8 mouse cellular contexts compared by ENCODE assay signal in genomic region chr2:104444776-104445175, GRCm38 (mm10). TPM values are rescaled to one million over a fixed set of nuclear protein-coding genes. Genes with fewer than 3 reads are reported as not detected.
DNase-seq lines count a peak whose midpoint lies in the region; ATAC-seq and TF ChIP-seq lines count a peak whose summit lies in the region.

No protein-coding gene starts in this region.

- no peak overlapping the region for H3K4me2 ChIP-seq in forebrain, embryonic 14.5 days (ENCODE audit: low read length)

- H3K27me3 ChIP-seq in G1E (ENCODE audit: insufficient read depth, low read length): no peaks in the 10 kb centered on the region
- no peaks in the 10 kb centered on the region for H3K27me3 ChIP-seq in forebrain, embryonic 14.5 days (replicated peaks; ENCODE audit: control insufficient read depth, insufficient read depth, low read length)

- no peak overlapping the region for H3K27ac ChIP-seq in forebrain, embryonic 14.5 days (ENCODE audit: low read depth, low read length)

- peaks cover 53% of the 10 kb centered on the region for H3K36me3 ChIP-seq in G1E (replicated peaks)
- peaks cover 4% of the 10 kb centered on the region; the same call in 1 of the 2 replicates for H3K36me3 ChIP-seq in forebrain, embryonic 14.5 days (ENCODE audit: control insufficient read depth, insufficient read depth, low read length)

- intact Hi-C loops in heart, postnatal 10 days (cut with DNase I): loop anchor here (1.0 to 10.0 kb wide), 2 partner anchors 141 to 220 kb away; no protein-coding TSS in a partner anchor

- peaks cover 2% of the 10 kb centered on the region; the same call in 1 of the 2 replicates for H3K4me1 ChIP-seq in G1E (ENCODE audit: insufficient read depth, low read depth, low read length)
- no peaks in the 10 kb centered on the region for H3K4me1 ChIP-seq in forebrain, embryonic 14.5 days (ENCODE audit: control insufficient read depth, insufficient read depth, low read length)
- H3K4me1 ChIP-seq in lung, adult 2 months (ENCODE audit: control insufficient read depth, insufficient read depth, low read length): peaks cover 9% of the 10 kb centered on the region

- DNase-seq in G1E (ENCODE audit: low spot score): peak; percentile 14
- peak; percentile 49 for DNase-seq in c-Kit-positive CD71-positive TER-119-negative erythroid progenitor cells, embryonic 14.5 days (ENCODE audit: low read depth)
- DNase-seq in forebrain, embryonic 14.5 days (ENCODE audit: low spot score): peak; percentile 81
- peak; percentile 81 to 83 for DNase-seq in heart, postnatal 10 days
- peak; percentile 44 for DNase-seq in large intestine, adult 2 months (ENCODE audit: low read depth, low spot score)
- DNase-seq in lung, adult 2 months: peak; percentile 44
- peak; percentile 37 for DNase-seq in ovary, postnatal 14 days (ENCODE audit: low spot score)
- peak; percentile 58 to 60 for DNase-seq in thymus, postnatal 36 days

- no peak for TF ChIP-seq POLR2A in lung, adult 2 months (IDR thresholded peaks at IDR 0.05; ENCODE audit: borderline replicate concordance, extremely low read depth, low read depth, low read length)

- H3K9me3 ChIP-seq in G1E (replicated peaks): no peaks in the 10 kb centered on the region
- no peaks in the 10 kb centered on the region for H3K9me3 ChIP-seq in forebrain, embryonic 14.5 days (replicated peaks; ENCODE audit: control insufficient read depth, low read length)

- peak; percentile 18; the same call in 1 of the 2 replicates for TF ChIP-seq CTCF in G1E (IDR thresholded peaks at IDR 0.05; ENCODE audit: low read depth, low read length)
- peak; percentile 56 for TF ChIP-seq CTCF in lung, adult 2 months (IDR thresholded peaks at IDR 0.05; ENCODE audit: insufficient read depth, low read length)

- peak; percentile 49 for ATAC-seq in G1E (ENCODE audit: extremely low read depth, insufficient number of reproducible peaks, low FRiP score, poor library complexity, severe bottlenecking)
- ATAC-seq in forebrain, embryonic 14.5 days: peak; percentile 84

- no peak overlapping the region for H3K9ac ChIP-seq in forebrain, embryonic 14.5 days (ENCODE audit: low read length)

- H3K4me3 ChIP-seq in G1E (ENCODE audit: low read depth, low read length): no peak overlapping the region
- no peak overlapping the region for H3K4me3 ChIP-seq in forebrain, embryonic 14.5 days (ENCODE audit: low read depth, low read length)
- H3K4me3 ChIP-seq in lung, adult 2 months (replicated peaks; ENCODE audit: extremely low read depth, low read depth, low read length): no peak overlapping the region

- WGBS in forebrain, embryonic 14.5 days: 41% methylated on average over 2 of the region's 2 CpGs
- WGBS in large intestine, adult 2 months: 6% methylated on average over 2 of the region's 2 CpGs
- 18% methylated on average over 2 of the region's 2 CpGs for WGBS in lung, adult 2 months

RNA-seq across cellular contexts. Expression of gene D430041D05Rik, which starts 34.0 kb away (rescaled TPM):
- total RNA-seq in G1E (2014; fragmentation: Nextera tagmentation) (not detected in 2 replicates), G1E (2017) (0.12 and 0.22 TPM in 2 replicates)
- polyA plus RNA-seq in G1E (2012): 0.01 and 0.03 TPM in 2 replicates
- 7.9 and 11.6 TPM in 2 replicates for polyA plus RNA-seq in forebrain, embryonic 14.5 days (2014; fragmentation: Nextera tagmentation; extraction: Ambion mirVana)
- total RNA-seq in heart, postnatal 10 days (2021): under 1 TPM; 0.12 to 0.24 TPM
- polyA plus RNA-seq in large intestine, adult 2 months (2012; rRNA removed): not detected in 2 replicates
- 1.1 and 1.5 TPM in 2 replicates for polyA plus RNA-seq in lung, adult 2 months (2012; rRNA removed)

RNA-seq across cellular contexts. Expression of gene Hipk3, which starts 49.5 kb away (rescaled TPM):
- total RNA-seq in G1E (2014; fragmentation: Nextera tagmentation): 69.2 and 82.4 TPM in 2 replicates
- total RNA-seq in G1E (2017): 43.3 and 49.7 TPM in 2 replicates
- polyA plus RNA-seq in G1E (2012): 12.2 and 12.8 TPM in 2 replicates
- polyA plus RNA-seq in forebrain, embryonic 14.5 days (2014; fragmentation: Nextera tagmentation; extraction: Ambion mirVana): 6.5 and 7.7 TPM in 2 replicates
- total RNA-seq in heart, postnatal 10 days (2021): 100 to 1,000 TPM; 194 to 211 TPM
- 10.1 and 17.4 TPM in 2 replicates for polyA plus RNA-seq in large intestine, adult 2 months (2012; rRNA removed)
- polyA plus RNA-seq in lung, adult 2 months (2012; rRNA removed): 39.3 and 46.2 TPM in 2 replicates

Comparison
In these comparisons a context has a peak if more than half of its experiments do, and no peak if none do; other contexts are left out.
1. DNase-seq: peak in every context shown above with its lines; median percentile 82 in heart, postnatal 10 days; 81 in forebrain, embryonic 14.5 days; 59 in thymus, postnatal 36 days; 49 in c-Kit-positive CD71-positive TER-119-negative erythroid progenitor cells, embryonic 14.5 days; 44 in large intestine, adult 2 months; 44 in lung, adult 2 months; 37 in ovary, postnatal 14 days; 14 in G1E.